Mouse (Mus musculus) CD8-positive naive resting alpha-beta T cell, adult 2 months (primary cell): Measurements from ENCODE around the gene Spata2.
A peak's percentile ranks its signal among the peaks of the same experiment; 100 is the strongest.

Experiments
- DNase-seq, 2 experiments: peaks; one replicate each; pipeline ENCODE4 v3.0.0; 2022; ENCODE audit warnings: low read depth in 2 of 2, low spot score in 2 of 2

Gene Spata2

GRCm38 (mm10) chr2:167492713-167493636 lies at the start of gene Spata2:
Gene Spata2 (minus strand): TSS chr2:167492887.
- peak; percentile 92 to 93 for DNase-seq

- DNase-seq, result no peak
Observed at GRCm38 (mm10) chr2:167542361-167542760, 49.7 kb upstream of the Spata2 start.

- DNase-seq, result no peak
Observed at GRCm38 (mm10) chr2:167541761-167542160, 49.1 kb upstream of the Spata2 start.

GRCm38 (mm10) chr2:167541324-167541723 lies 48.6 kb upstream of the Spata2 start:
- DNase-seq, result no peak

- no peak for DNase-seq
Observed at GRCm38 (mm10) chr2:167540477-167541110, 47.9 kb upstream of the Spata2 start.

- DNase-seq, result no peak
Observed at GRCm38 (mm10) chr2:167539536-167540476, 47.1 kb upstream of the Spata2 start.

GRCm38 (mm10) chr2:167538671-167539306 lies 46.1 kb upstream of the Spata2 start:
- DNase-seq, result no peak

GRCm38 (mm10) chr2:167537476-167538297 lies 45.0 kb upstream of the Spata2 start, which contains the start of gene Snai1:
Gene Snai1 (plus strand): TSS chr2:167538195.
- peak; percentile 70 to 73 for DNase-seq

- no peak for DNase-seq
Observed at GRCm38 (mm10) chr2:167536320-167536945, 43.7 kb upstream of the Spata2 start.

- DNase-seq, result no peak
Observed at GRCm38 (mm10) chr2:167533880-167534279, 41.2 kb upstream of the Spata2 start.

GRCm38 (mm10) chr2:167532131-167532530 lies 39.4 kb upstream of the Spata2 start:
- peak; percentile 39 to 51 for DNase-seq

GRCm38 (mm10) chr2:167530536-167530935 lies 37.8 kb upstream of the Spata2 start:
- DNase-seq, result no peak

- DNase-seq, result no peak
Observed at GRCm38 (mm10) chr2:167529935-167530513, 37.3 kb upstream of the Spata2 start.

- no peak for DNase-seq
Observed at GRCm38 (mm10) chr2:167528278-167528677, 35.6 kb upstream of the Spata2 start.

- DNase-seq, result no peak
Observed at GRCm38 (mm10) chr2:167519606-167520252, 27.0 kb upstream of the Spata2 start.

- DNase-seq, result no peak
Observed at GRCm38 (mm10) chr2:167515688-167516087, 23.0 kb upstream of the Spata2 start.

GRCm38 (mm10) chr2:167514641-167515040 lies 22.0 kb upstream of the Spata2 start:
- no peak for DNase-seq

GRCm38 (mm10) chr2:167512970-167513369 lies 20.3 kb upstream of the Spata2 start:
- peak in 1 of 2 experiments; percentile 29 for DNase-seq
